Comparison of ENCODE assay signal across 8 mouse cellular contexts in genomic region chr9:23101990-23102796, GRCm38 (mm10).
DNase-seq lines count a peak whose midpoint lies in the region; ATAC-seq lines count a peak whose summit lies in the region.

No protein-coding gene starts in this region.

- no peaks in the 10 kb centered on the region for H3K9me3 ChIP-seq in neural tube, embryonic 12.5 days

- H3K36me3 ChIP-seq in neural tube, embryonic 12.5 days, result no peaks in the 10 kb centered on the region

- no peak overlapping the region for H3K9ac ChIP-seq in neural tube, embryonic 12.5 days

- 0 out of 2 replicates have a peak, but pooled peaks cover 6% of the 10 kb centered on the region for H3K4me1 ChIP-seq in neural tube, embryonic 12.5 days

- no peak overlapping the region for H3K4me3 ChIP-seq in neural tube, embryonic 12.5 days

- 45% methylated on average over 9 of the region's 9 CpGs for WGBS in neural tube, embryonic 12.5 days

- H3K27me3 ChIP-seq in neural tube, embryonic 12.5 days (replicated peaks), result no peaks in the 10 kb centered on the region

- H3K27ac ChIP-seq in neural tube, embryonic 12.5 days, result no peak overlapping the region

- peak; percentile 78 for ATAC-seq in neural tube, embryonic 12.5 days (ENCODE audit: low FRiP score, low read depth)

- peak; percentile 2 for DNase-seq in cerebellum, adult 11-12 months
- DNase-seq in cerebellum, adult 9-11 months, result no peak
- DNase-seq in neural tube, embryonic 10.5 days (ENCODE audit: extremely low spot score, low spot score), result no peak
- DNase-seq in layer of hippocampus, postnatal 10 days (ENCODE audit: low spot score in 2 of 2), result peak; percentile 59 to 61
- peak; percentile 79 to 80 for DNase-seq in right cerebral cortex, postnatal 10 days (ENCODE audit: low spot score in 2 of 2)
- no peak for DNase-seq in embryo, embryonic 10 days (ENCODE audit: low spot score)
- no peak for DNase-seq in thymus, adult 18-20 months

- H3K4me2 ChIP-seq in neural tube, embryonic 12.5 days (replicated peaks), result no peak overlapping the region

Comparison
In these comparisons a context has a peak if more than half of its experiments do, and no peak if none do; other contexts are left out.
1. DNase-seq: peak in cerebellum, adult 11-12 months (single experiment), layer of hippocampus, postnatal 10 days (2 of 2) and right cerebral cortex, postnatal 10 days (2 of 2); none in cerebellum, adult 9-11 months (single experiment), neural tube, embryonic 10.5 days (single experiment), embryo, embryonic 10 days (single experiment) and thymus, adult 18-20 months (0 of 2).